Mouse (Mus musculus): Measurements from ENCODE around the gene Cd300lg.

- peak; percentile 71; the same call in 1 of the 2 replicates for TF ChIP-seq CTCF (IDR thresholded peaks at IDR 0.05; ENCODE audit: extremely low read depth, insufficient read length, insufficient replicate concordance, low read depth, low read length)
- TF ChIP-seq POLR2A (IDR thresholded peaks at IDR 0.05; ENCODE audit: low read depth, low read length), result no peak
Measured at GRCm38 (mm10) chr11:102053847-102054246, 12.5 kb downstream of the Cd300lg start.

All from small intestine, adult 2 months (tissue).